Mouse (Mus musculus): ENCODE measurements around the gene Olfr532. TPM values are rescaled to one million over a fixed set of nuclear protein-coding genes. Genes with fewer than 3 reads are reported as not detected.
"Not testable (repeated sequence)": the region's sequence is repeated elsewhere in the genome, so short reads cannot be mapped to it uniquely, and the experiment has no call there.

Gene Olfr532
- total RNA-seq (2021) (not detected), polyA plus RNA-seq (2012; rRNA removed) (not detected in 2 replicates)
- long read RNA-seq = 0 reads

GRCm38 (mm10) chr7:140421539-140421938, at the start of gene Olfr532:
TSS of gene Olfr532 (minus strand) at chr7:140421639.
- DNase-seq = no peak
- Histone ChIP-seq H3K27me3 (ENCODE audit: control insufficient read depth, insufficient read depth, low read length) (no peaks in the 10 kb centered on the region), H3K27ac (no peak within 1 kb of the TSS), H3K4me1 (ENCODE audit: control insufficient read depth, insufficient read depth, low read length) (no peaks in the 10 kb centered on the region), H3K36me3 (ENCODE audit: control insufficient read depth, insufficient read depth, low read length) (no peaks in the 10 kb centered on the region), H3K9ac (ENCODE audit: low read depth, low read length) (no peak within 1 kb of the TSS), H3K4me3 (no peak within 1 kb of the TSS), H3K79me2 (replicated peaks; ENCODE audit: control insufficient read depth, insufficient read depth, low read length) (no peaks in the 10 kb centered on the region)
- WGBS = 88% methylated on average over 1 of the region's 1 CpGs
- TF ChIP-seq POLR2A (IDR thresholded peaks at IDR 0.05; ENCODE audit: insufficient read depth, low read depth, low read length) = no peak
- no peak for TF ChIP-seq CTCF (IDR thresholded peaks at IDR 0.05)
- no peak for TF ChIP-seq EP300 (IDR thresholded peaks at IDR 0.05; ENCODE audit: insufficient read depth, low read depth, low read length)
- intact Hi-C loops (cut with DNase I) = loop anchor here (2.0 kb wide), 1 partner anchor 107 kb away; no protein-coding TSS in a partner anchor

GRCm38 (mm10) chr7:140463070-140463469, 41.6 kb upstream of the Olfr532 start, which contains the start of gene Olfr533:
TSS of gene Olfr533 (plus strand) at chr7:140463370.
- no CpG with 5 or more reads among the region's 1 CpGs for WGBS

GRCm38 (mm10) chr7:140443141-140443540, 21.7 kb upstream of the Olfr532 start:
- Histone ChIP-seq H3K4me3 (no peak overlapping the region), H3K4me1 (ENCODE audit: control insufficient read depth, insufficient read depth, low read length) (no peaks in the 10 kb centered on the region), H3K27ac (no peak overlapping the region), H3K79me2 (replicated peaks; ENCODE audit: control insufficient read depth, insufficient read depth, low read length) (no peaks in the 10 kb centered on the region), H3K36me3 (ENCODE audit: control insufficient read depth, insufficient read depth, low read length) (no peaks in the 10 kb centered on the region), H3K27me3 (ENCODE audit: control insufficient read depth, insufficient read depth, low read length) (no peaks in the 10 kb centered on the region), H3K9ac (ENCODE audit: low read depth, low read length) (no peak overlapping the region)
- TF ChIP-seq CTCF (IDR thresholded peaks at IDR 0.05) (no peak), EP300 (IDR thresholded peaks at IDR 0.05; ENCODE audit: insufficient read depth, low read depth, low read length) (no peak), POLR2A (IDR thresholded peaks at IDR 0.05; ENCODE audit: insufficient read depth, low read depth, low read length) (no peak)
- intact Hi-C loops (cut with DNase I) = no loop called here
- no peak for DNase-seq
- 66% methylated on average over 1 of the region's 1 CpGs for WGBS

More at GRCm38 (mm10) chr7:140463070-140463469, 41.6 kb upstream of the Olfr532 start, which contains the start of gene Olfr533:
- H3K4me3 ChIP-seq; H3K9ac ChIP-seq (ENCODE audit: low read depth, low read length); H3K79me2 ChIP-seq (replicated peaks; ENCODE audit: control insufficient read depth, insufficient read depth, low read length); intact Hi-C loops (cut with DNase I); H3K27me3 ChIP-seq (ENCODE audit: control insufficient read depth, insufficient read depth, low read length); H3K36me3 ChIP-seq (ENCODE audit: control insufficient read depth, insufficient read depth, low read length); H3K27ac ChIP-seq; DNase-seq; H3K4me1 ChIP-seq (ENCODE audit: control insufficient read depth, insufficient read depth, low read length): not testable (repeated sequence)

GRCm38 (mm10) chr7:140402818-140403217, 18.6 kb downstream of the Olfr532 start, which contains the start of gene Olfr531:
TSS of gene Olfr531 (minus strand) at chr7:140402918.
- Histone ChIP-seq H3K4me1 (ENCODE audit: control insufficient read depth, insufficient read depth, low read length) (no peaks in the 10 kb centered on the region), H3K4me3 (no peak within 1 kb of the TSS), H3K79me2 (replicated peaks; ENCODE audit: control insufficient read depth, insufficient read depth, low read length) (no peaks in the 10 kb centered on the region), H3K27me3 (ENCODE audit: control insufficient read depth, insufficient read depth, low read length) (no peaks in the 10 kb centered on the region), H3K36me3 (ENCODE audit: control insufficient read depth, insufficient read depth, low read length) (no peaks in the 10 kb centered on the region), H3K27ac (no peak within 1 kb of the TSS), H3K9ac (ENCODE audit: low read depth, low read length) (no peak within 1 kb of the TSS)
- no peak for DNase-seq
- intact Hi-C loops (cut with DNase I) = no loop called here
- TF ChIP-seq CTCF (IDR thresholded peaks at IDR 0.05) (no peak), EP300 (IDR thresholded peaks at IDR 0.05; ENCODE audit: insufficient read depth, low read depth, low read length) (no peak), POLR2A (IDR thresholded peaks at IDR 0.05; ENCODE audit: insufficient read depth, low read depth, low read length) (no peak)
- WGBS = 71% methylated on average over 1 of the region's 1 CpGs

- H3K9ac ChIP-seq (ENCODE audit: low read depth, low read length) = no peak overlapping the region
- H3K27ac ChIP-seq = no peak overlapping the region
- no peak for DNase-seq
- no peaks in the 10 kb centered on the region for H3K4me1 ChIP-seq (ENCODE audit: control insufficient read depth, insufficient read depth, low read length)
- no peak overlapping the region for H3K4me3 ChIP-seq
- H3K36me3 ChIP-seq (ENCODE audit: control insufficient read depth, insufficient read depth, low read length) = no peaks in the 10 kb centered on the region
- intact Hi-C loops (cut with DNase I) = no loop called here
- TF ChIP-seq CTCF (IDR thresholded peaks at IDR 0.05) (no peak), POLR2A (IDR thresholded peaks at IDR 0.05; ENCODE audit: insufficient read depth, low read depth, low read length) (no peak)
- WGBS = 91% methylated on average over 2 of the region's 2 CpGs
- no peaks in the 10 kb centered on the region for H3K27me3 ChIP-seq (ENCODE audit: control insufficient read depth, insufficient read depth, low read length)
- H3K79me2 ChIP-seq (replicated peaks; ENCODE audit: control insufficient read depth, insufficient read depth, low read length) = no peaks in the 10 kb centered on the region
Measured at GRCm38 (mm10) chr7:140376911-140377310, 44.5 kb downstream of the Olfr532 start.

- H3K27me3 ChIP-seq (ENCODE audit: control insufficient read depth, insufficient read depth, low read length) = no peaks in the 10 kb centered on the region
- no peak within 1 kb of the TSS for H3K4me3 ChIP-seq
- DNase-seq = no peak
- no peaks in the 10 kb centered on the region for H3K79me2 ChIP-seq (replicated peaks; ENCODE audit: control insufficient read depth, insufficient read depth, low read length)
- 42% methylated on average over 1 of the region's 1 CpGs for WGBS
- intact Hi-C loops (cut with DNase I) = no loop called here
- TF ChIP-seq CTCF (IDR thresholded peaks at IDR 0.05) (no peak), POLR2A (IDR thresholded peaks at IDR 0.05; ENCODE audit: insufficient read depth, low read depth, low read length) (no peak), EP300 (IDR thresholded peaks at IDR 0.05; ENCODE audit: insufficient read depth, low read depth, low read length) (no peak)
- no peaks in the 10 kb centered on the region for H3K4me1 ChIP-seq (ENCODE audit: control insufficient read depth, insufficient read depth, low read length)
- no peaks in the 10 kb centered on the region for H3K36me3 ChIP-seq (ENCODE audit: control insufficient read depth, insufficient read depth, low read length)
- H3K27ac ChIP-seq = no peak within 1 kb of the TSS
- no peak within 1 kb of the TSS for H3K9ac ChIP-seq (ENCODE audit: low read depth, low read length)
Measured at GRCm38 (mm10) chr7:140376231-140376630, 45.2 kb downstream of the Olfr532 start, which contains the start of gene Olfr530. TSS of gene Olfr530 (minus strand) at chr7:140376331.
